Mouse (Mus musculus): ENCODE data around the gene Ina.
A peak's percentile ranks its signal among the peaks of the same experiment; 100 is the strongest.

Ina gene

GRCm38 (mm10) chr19:47014159-47014446 is 395 bp upstream of the Ina start:
- no peak for DNase-seq (ENCODE audit: low spot score)

GRCm38 (mm10) chr19:47015396-47015795 is 898 bp downstream of the Ina start:
- no peak for DNase-seq (ENCODE audit: low spot score)

GRCm38 (mm10) chr19:47015965-47016364 is 1.5 kb downstream of the Ina start:
- DNase-seq (ENCODE audit: low spot score) = no peak

- peak; percentile 61 for DNase-seq (ENCODE audit: low spot score)
These were observed 2.0 kb downstream of the Ina start for GRCm38 (mm10) chr19:47016487-47016886.

GRCm38 (mm10) chr19:47017831-47018230 is 3.3 kb downstream of the Ina start:
- DNase-seq (ENCODE audit: low spot score) = no peak

- no peak for DNase-seq (ENCODE audit: low spot score)
These were observed 3.8 kb downstream of the Ina start for GRCm38 (mm10) chr19:47018330-47018729.

GRCm38 (mm10) chr19:47019326-47019725 is 4.8 kb downstream of the Ina start:
- DNase-seq (ENCODE audit: low spot score) = no peak

- DNase-seq (ENCODE audit: low spot score) = no peak
These were observed 8.2 kb downstream of the Ina start for GRCm38 (mm10) chr19:47022709-47023108.

GRCm38 (mm10) chr19:47023546-47023945 is 9.0 kb downstream of the Ina start:
- no peak for DNase-seq (ENCODE audit: low spot score)

- DNase-seq (ENCODE audit: low spot score) = peak; percentile 23
These were observed 10.5 kb downstream of the Ina start for GRCm38 (mm10) chr19:47024954-47025353.

GRCm38 (mm10) chr19:47026513-47026912 is 12.0 kb downstream of the Ina start:
- no peak for DNase-seq (ENCODE audit: low spot score)

- DNase-seq (ENCODE audit: low spot score) = no peak
These were observed 15.3 kb downstream of the Ina start for GRCm38 (mm10) chr19:47029796-47030195.

GRCm38 (mm10) chr19:47031770-47032169 is 17.3 kb downstream of the Ina start:
- no peak for DNase-seq (ENCODE audit: low spot score)

GRCm38 (mm10) chr19:47034916-47035315 is 20.4 kb downstream of the Ina start:
- DNase-seq (ENCODE audit: low spot score) = no peak

- no peak for DNase-seq (ENCODE audit: low spot score)
These were observed 22.1 kb downstream of the Ina start for GRCm38 (mm10) chr19:47036596-47036995.

GRCm38 (mm10) chr19:47040720-47041473 is 26.4 kb downstream of the Ina start:
- DNase-seq (ENCODE audit: low spot score) = no peak

GRCm38 (mm10) chr19:47043608-47044007 is 29.1 kb downstream of the Ina start:
- no peak for DNase-seq (ENCODE audit: low spot score)

- no peak for DNase-seq (ENCODE audit: low spot score)
These were observed 31.8 kb downstream of the Ina start for GRCm38 (mm10) chr19:47046343-47046742.

GRCm38 (mm10) chr19:47047236-47047833 is 32.8 kb downstream of the Ina start:
- DNase-seq (ENCODE audit: low spot score) = no peak

- no peak for DNase-seq (ENCODE audit: low spot score)
These were observed 34.6 kb downstream of the Ina start for GRCm38 (mm10) chr19:47049061-47049460.

GRCm38 (mm10) chr19:47049840-47050239 is 35.3 kb downstream of the Ina start:
- DNase-seq (ENCODE audit: low spot score) = no peak

GRCm38 (mm10) chr19:47050271-47051032 is 36.0 kb downstream of the Ina start, which contains the start of gene Pcgf6:
TSS of gene Pcgf6 (minus strand) at chr19:47050906.
- peak; percentile 89 for DNase-seq (ENCODE audit: low spot score)

- no peak for DNase-seq (ENCODE audit: low spot score)
These were observed 38.4 kb downstream of the Ina start for GRCm38 (mm10) chr19:47052927-47053326.

Measured in yolk sac, embryonic 10.5 days (tissue).